Mouse (Mus musculus) CH12.LX (cell line): ENCODE measurements at regions not wholly inside any gene's neighbourhood (a gene's known extent, or its start where the extent isn't known, plus 50 kb on each side); places are given as distances from the start of the nearest gene placed in this dataset.

Experiments used
- CTCF ChIP-seq, 2 experiments: IDR thresholded peaks in 1 of 2; conservative IDR thresholded peaks in 1 of 2; 2 replicates each; pipeline ENCODE4 v1.5.1; 2011 to 2012; ENCODE audit warnings: low read depth in 2 of 2, low read length in 2 of 2, improper control_type of control experiment in 1 of 2, inconsistent platforms in 1 of 2, mild to moderate bottlenecking in 1 of 2, moderate library complexity in 1 of 2
- EP300 ChIP-seq: IDR thresholded peaks from 2 replicates; pipeline ENCODE4 v1.6.1; 2011; ENCODE audit warnings: low read length, improper control_type of control experiment
- HCFC1 ChIP-seq: IDR thresholded peaks from 2 replicates; pipeline ENCODE4 v1.6.1; 2012; ENCODE audit warnings: low read depth, mild to moderate bottlenecking, inconsistent platforms, low read length, improper control_type of control experiment
- MAFK ChIP-seq: IDR thresholded peaks from 2 replicates; pipeline ENCODE4 v1.6.1; 2011; ENCODE audit warnings: low read length, improper control_type of control experiment; ENCODE audit not compliant: insufficient replicate concordance
- POLR2A ChIP-seq: IDR thresholded peaks from 2 replicates; pipeline ENCODE4 v1.6.1; 2011; ENCODE audit warnings: low read depth, mild to moderate bottlenecking, improper control_type of control experiment, low read length
- RAD21 ChIP-seq: IDR thresholded peaks from 2 replicates; pipeline ENCODE4 v1.6.1; 2011; ENCODE audit warnings: low read depth, mild to moderate bottlenecking, low read length, improper control_type of control experiment, moderate library complexity
- SIN3A ChIP-seq: IDR thresholded peaks from 2 replicates; pipeline ENCODE4 v1.6.1; 2012; ENCODE audit warnings: low read length, improper control_type of control experiment, inconsistent platforms
- SMC3 ChIP-seq: IDR thresholded peaks from 2 replicates; pipeline ENCODE4 v1.6.1; 2011; ENCODE audit warnings: low read depth, low read length, improper control_type of control experiment
- ZC3H11A ChIP-seq: IDR thresholded peaks from 2 replicates; pipeline ENCODE4 v1.6.1; 2012; ENCODE audit warnings: low read depth, mild to moderate bottlenecking, inconsistent platforms, low read length, improper control_type of control experiment

DNA sequence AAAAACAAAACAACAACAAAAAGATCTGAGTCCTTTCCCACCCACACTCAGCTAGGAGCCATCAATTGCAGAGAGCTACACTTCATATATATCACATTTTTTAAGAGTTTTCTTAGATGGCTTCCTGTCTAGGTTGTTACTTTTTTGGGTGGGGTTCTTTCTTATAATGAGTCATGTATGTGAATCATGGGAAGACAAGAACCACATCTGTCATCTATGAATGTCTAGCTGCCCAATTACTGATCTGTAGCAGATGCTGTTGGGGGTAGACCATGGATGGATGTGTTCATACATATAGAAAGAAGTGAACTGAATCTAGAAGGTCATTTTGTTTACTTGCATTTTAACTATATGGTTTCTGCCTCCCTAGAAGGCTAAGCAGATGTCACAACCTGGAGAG lies 215.4 kb upstream of the Pard3b start:
- TF ChIP-seq CTCF (conservative IDR thresholded peaks at IDR 0.05 in 1 of 2, IDR thresholded peaks at IDR 0.05 in 1 of 2; ENCODE audit: low read depth in 2 of 2, low read length in 2 of 2): no peak
- no peak for TF ChIP-seq MAFK
- no peak for TF ChIP-seq SIN3A
- TF ChIP-seq POLR2A: no peak
- no peak for TF ChIP-seq ZC3H11A
- no peak for TF ChIP-seq RAD21
- no peak for TF ChIP-seq EP300
- TF ChIP-seq HCFC1: no peak
- TF ChIP-seq SMC3: no peak
